In genomic region chr17:30664856-30665255, GRCm38 (mm10) we compare ENCODE assay signal across 25 mouse cellular contexts.
"Had no signal": no experiment of that assay in that cellular context is flagged by ENCODE, and none has a peak within 500 bp of the region (broad histone marks: within the 10 kb centered on the region; RNA-seq: fewer than 3 reads in every experiment).

No protein-coding gene starts in this region.

- H3K4me3 ChIP-seq: embryonic facial prominence, embryonic 10.5 days; embryonic facial prominence, embryonic 12.5 days; embryonic facial prominence, embryonic 13.5 days; embryonic facial prominence, embryonic 15.5 days; erythroblast, embryonic 14.5 days; forebrain, embryonic 10.5 days; forebrain, embryonic 12.5 days; forebrain, embryonic 13.5 days; forebrain, embryonic 15.5 days; gastrocnemius, adult 2 months; heart, adult 2 months had no signal

- DNase-seq: cerebellum, adult 9-10 months; cerebellum, adult 9-11 months; cerebellum, postnatal 10 days; cerebellum, postnatal 14 days; cerebellum, postnatal 25 days; cerebellum, postnatal 36 days; embryo, embryonic 11 days; forebrain, postnatal 0 days; gastrocnemius, adult 2 months; gastrocnemius, postnatal 10 days; gastrocnemius, postnatal 14 days; gastrocnemius, postnatal 25 days; gastrocnemius, postnatal 36 days; heart, adult 11 months; heart, adult 18-20 months; heart, adult 2 months had no signal

- H3K27me3 ChIP-seq: embryonic facial prominence, embryonic 12.5 days; embryonic facial prominence, embryonic 13.5 days; embryonic facial prominence, embryonic 15.5 days; forebrain, embryonic 12.5 days; forebrain, embryonic 13.5 days; forebrain, embryonic 15.5 days had no signal

- H3K9ac ChIP-seq: embryonic facial prominence, embryonic 12.5 days; embryonic facial prominence, embryonic 13.5 days; embryonic facial prominence, embryonic 15.5 days; forebrain, embryonic 12.5 days; forebrain, embryonic 13.5 days; forebrain, embryonic 15.5 days; forebrain, postnatal 0 days had no signal

- H3K27ac ChIP-seq: embryonic facial prominence, embryonic 10.5 days; embryonic facial prominence, embryonic 12.5 days; embryonic facial prominence, embryonic 13.5 days; embryonic facial prominence, embryonic 15.5 days; forebrain, embryonic 10.5 days; forebrain, embryonic 12.5 days; forebrain, embryonic 13.5 days; forebrain, embryonic 15.5 days; gastrocnemius, adult 2 months; heart, adult 2 months had no signal

- H3K36me3 ChIP-seq: embryonic facial prominence, embryonic 10.5 days; embryonic facial prominence, embryonic 12.5 days; embryonic facial prominence, embryonic 13.5 days; embryonic facial prominence, embryonic 15.5 days; forebrain, embryonic 10.5 days; forebrain, embryonic 12.5 days; forebrain, embryonic 15.5 days had no signal

- H3K4me1 ChIP-seq: embryonic facial prominence, embryonic 12.5 days; embryonic facial prominence, embryonic 13.5 days; embryonic facial prominence, embryonic 15.5 days; forebrain, embryonic 10.5 days; forebrain, embryonic 12.5 days; forebrain, embryonic 13.5 days; forebrain, embryonic 15.5 days had no signal
